Comparison of ENCODE assay signal across 13 mouse cellular contexts in the genomic region with DNA sequence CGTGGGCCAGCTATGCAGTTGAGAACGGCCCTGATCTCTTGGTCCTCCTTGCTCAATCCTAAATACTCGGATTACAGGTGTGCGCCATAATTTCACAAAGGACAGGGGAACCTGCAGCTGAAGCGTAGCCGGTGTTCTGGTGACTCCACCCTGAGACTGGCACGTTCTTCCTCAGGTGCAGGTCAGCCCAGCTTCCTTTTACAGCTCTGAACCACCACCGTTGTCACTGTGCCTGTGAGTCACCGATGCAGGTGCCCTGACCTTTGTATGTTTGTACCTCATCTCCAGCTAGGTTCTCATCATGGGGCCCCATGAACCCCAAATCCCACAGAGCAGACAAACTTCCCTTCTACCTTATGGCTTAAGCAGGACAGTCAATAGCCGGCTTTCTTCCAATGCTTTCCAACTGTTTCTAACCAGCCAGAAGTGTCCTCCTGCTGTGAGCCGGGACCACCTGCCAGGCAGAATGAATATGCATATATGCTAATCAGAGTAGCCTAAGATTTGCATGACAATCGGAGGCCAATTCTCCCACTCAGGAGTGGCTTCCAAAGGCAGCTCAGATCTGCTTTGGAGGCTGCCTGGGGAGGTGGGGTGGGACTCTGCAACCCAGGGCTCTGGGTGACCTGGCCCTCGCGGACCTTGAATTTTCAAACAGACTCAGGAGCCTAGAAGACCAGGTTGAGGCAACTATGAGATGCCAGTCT. TPM values are rescaled to one million over a fixed set of nuclear protein-coding genes. Genes with fewer than 3 reads are reported as not detected.
DNase-seq lines count a peak whose midpoint lies in the region; ATAC-seq lines count a peak whose summit lies in the region.
"Had no signal": no experiment of that assay in that cellular context is flagged by ENCODE, and none has a peak within 500 bp of the region (broad histone marks: within the 10 kb centered on the region; RNA-seq: fewer than 3 reads in every experiment).

No protein-coding gene starts in this region.

- H3K36me3 ChIP-seq in hindbrain, embryonic 12.5 days = no peaks in the 10 kb centered on the region
- H3K36me3 ChIP-seq: limb, embryonic 10.5 days; stomach, embryonic 15.5 days had no signal

- peak overlapping the region; percentile 70 for H3K27ac ChIP-seq in hindbrain, embryonic 12.5 days
- H3K27ac ChIP-seq: limb, embryonic 10.5 days; stomach, embryonic 15.5 days had no signal

- WGBS in hindbrain, embryonic 12.5 days = 29% methylated on average over 14 of the region's 14 CpGs

- no peaks in the 10 kb centered on the region for H3K9me3 ChIP-seq in hindbrain, embryonic 12.5 days (replicated peaks)
- H3K9me3 ChIP-seq: limb, embryonic 10.5 days; stomach, embryonic 15.5 days had no signal

- no peak overlapping the region for H3K9ac ChIP-seq in hindbrain, embryonic 12.5 days
- H3K9ac ChIP-seq: stomach, embryonic 15.5 days had no signal

- H3K4me2 ChIP-seq in hindbrain, embryonic 12.5 days (replicated peaks) = peak overlapping the region; percentile 33; the same call in 1 of the 2 replicates
- H3K4me2 ChIP-seq: stomach, embryonic 15.5 days had no signal

- peak; percentile 65 for ATAC-seq in hindbrain, embryonic 12.5 days (ENCODE audit: low FRiP score)
- no peak for ATAC-seq in inflammation-experienced regulatory T-cells, adult 6 months
- ATAC-seq: CD4-positive, CD25-positive, alpha-beta regulatory T cell, adult 4 months had no signal

- no peak overlapping the region for H3K4me3 ChIP-seq in hindbrain, embryonic 12.5 days
- H3K4me3 ChIP-seq: limb, embryonic 10.5 days; stomach, embryonic 15.5 days had no signal

- peaks cover 38% of the 10 kb centered on the region for H3K4me1 ChIP-seq in hindbrain, embryonic 12.5 days

- peak; percentile 27 to 34 for DNase-seq in right cerebral cortex, adult 2 months (ENCODE audit: low spot score in 2 of 2)
- no peak for DNase-seq in right cerebral cortex, adult 18-20 months
- DNase-seq in mesoderm, embryonic 11.5 days (ENCODE audit: low read depth, low spot score) = peak; percentile 49
- DNase-seq in adrenal gland, adult 8-10 months = no peak
- no peak for DNase-seq in urinary bladder, postnatal 14 days (ENCODE audit: low spot score)
- DNase-seq in heart, adult 18-20 months = no peak
- DNase-seq: cerebellum, adult 9-10 months; lung, postnatal 10 days had no signal

- H3K27me3 ChIP-seq in hindbrain, embryonic 12.5 days = no peaks in the 10 kb centered on the region
- H3K27me3 ChIP-seq: stomach, embryonic 15.5 days had no signal

RNA-seq across cellular contexts. Expression of gene Prr5, which starts 47.5 kb away (rescaled TPM):
- polyA plus RNA-seq in hindbrain, embryonic 12.5 days (2016; fragmentation: Nextera tagmentation; extraction: Ambion mirVana) = 17.9 and 19.4 TPM in 2 replicates
- total RNA-seq in adrenal gland, adult 8-10 months (2022) = 1 to 10 TPM; 4.8 to 8.3 (median 6.0) TPM
- polyA plus RNA-seq in inflammation-experienced regulatory T-cells, adult 6 months (2017; shearing (Covaris generic)) = 1 to 10 TPM in 1 of 3 experiments, not detected in 2; 1.5 TPM
- 1 to 10 TPM; 4.3 to 6.2 TPM for total RNA-seq in heart, adult 18-20 months (2021)

Comparison
In these comparisons a context has a peak if more than half of its experiments do, and no peak if none do; other contexts are left out.
1. DNase-seq: peak in right cerebral cortex, adult 2 months (2 of 2) and mesoderm, embryonic 11.5 days (single experiment); none in right cerebral cortex, adult 18-20 months (single experiment), adrenal gland, adult 8-10 months (single experiment), urinary bladder, postnatal 14 days (single experiment) and heart, adult 18-20 months (0 of 2).